Mouse (Mus musculus) adrenal gland, adult 2 months (tissue): ENCODE results near the gene Eci3. TPM values are rescaled to one million over a fixed set of nuclear protein-coding genes. Genes with fewer than 3 reads are reported as not detected.
A peak's percentile ranks its signal among the peaks of the same experiment; 100 is the strongest.
"Not testable (repeated sequence)": the region's sequence is repeated elsewhere in the genome, so short reads cannot be mapped to it uniquely, and the experiment has no call there.

Experiments
- DNase-seq: peaks from one replicate; pipeline ENCODE4 v3.0.0; 2021
- long read RNA-seq: library from polyadenylated mRNA; stranded (forward); transcript quantifications from one replicate; pipeline ENCODE4 v2.0.0, GENCODE M21; 2021
- polyA plus RNA-seq: library from polyadenylated mRNA; depleted of rRNA; stranded (reverse); fragments of >200 nt; gene quantifications from 2 replicates; pipeline ENCODE4 v1.2.3, GENCODE M21; 2012; rRNA removed
- total RNA-seq, 2 experiments: library from RNA; stranded (reverse); gene quantifications; 2 replicates each; pipeline ENCODE4 v1.2.3; 2021

Gene Eci3
- total RNA-seq, result 1 to 10 TPM; 2.6 to 3.0 TPM
- 0.35 TPM in 2 replicates for polyA plus RNA-seq
- long read RNA-seq, partial matches to known transcripts, result 0 of 3 reads
- long read RNA-seq, other reads (novel, unspliced or antisense), result 0 of 3 reads

- DNase-seq, result peak; percentile 40
Measured at GRCm38 (mm10) chr13:34963511-34964397, at the start of gene Eci3. Eci3 (minus strand) TSS chr13:34963810.

DNA sequence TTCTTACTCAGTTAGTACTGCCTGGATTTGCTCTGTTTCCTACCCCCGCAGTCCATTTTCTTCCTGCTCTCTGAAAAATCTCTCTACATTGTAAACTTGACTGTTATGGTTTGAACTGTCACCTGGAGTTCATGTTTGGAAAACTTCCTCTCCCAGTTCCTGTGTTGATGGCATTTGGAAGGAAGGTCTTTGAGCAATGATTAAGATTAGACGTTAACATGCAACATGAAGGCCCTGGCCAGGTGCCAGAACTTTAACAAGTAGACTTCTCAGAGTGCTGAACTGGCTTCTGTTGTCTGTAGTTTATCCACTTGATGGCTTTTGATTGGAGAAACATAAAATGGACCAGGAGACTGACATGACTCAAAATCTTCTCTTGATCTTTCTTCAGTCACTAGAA lies 32.3 kb upstream of the Eci3 start:
- no peak for DNase-seq

GRCm38 (mm10) chr13:34993983-34994811 lies 30.6 kb upstream of the Eci3 start:
- peak; percentile 98 for DNase-seq

DNA sequence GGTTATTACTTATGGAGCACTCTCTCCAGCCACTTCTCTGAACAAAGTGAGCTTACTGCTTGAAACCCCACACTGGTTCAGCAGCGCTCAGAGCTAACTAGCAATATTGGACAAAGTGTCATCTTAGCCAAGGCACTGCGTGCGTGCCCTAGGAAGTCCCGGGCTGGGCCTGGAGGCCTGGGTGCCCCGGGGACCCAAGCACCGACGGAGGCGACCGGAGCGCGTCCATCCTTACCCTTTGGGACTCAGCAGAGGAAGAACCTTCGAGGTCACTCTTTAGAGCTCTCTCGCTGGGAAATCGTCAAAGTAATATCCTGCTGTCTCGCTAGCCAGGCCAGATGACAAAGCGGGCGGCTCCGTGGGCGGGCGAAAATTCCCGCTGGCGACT lies 30.0 kb upstream of the Eci3 start:
- DNase-seq, result no peak

- DNase-seq, result no peak
Measured at GRCm38 (mm10) chr13:34993085-34993484, 29.5 kb upstream of the Eci3 start.

DNA sequence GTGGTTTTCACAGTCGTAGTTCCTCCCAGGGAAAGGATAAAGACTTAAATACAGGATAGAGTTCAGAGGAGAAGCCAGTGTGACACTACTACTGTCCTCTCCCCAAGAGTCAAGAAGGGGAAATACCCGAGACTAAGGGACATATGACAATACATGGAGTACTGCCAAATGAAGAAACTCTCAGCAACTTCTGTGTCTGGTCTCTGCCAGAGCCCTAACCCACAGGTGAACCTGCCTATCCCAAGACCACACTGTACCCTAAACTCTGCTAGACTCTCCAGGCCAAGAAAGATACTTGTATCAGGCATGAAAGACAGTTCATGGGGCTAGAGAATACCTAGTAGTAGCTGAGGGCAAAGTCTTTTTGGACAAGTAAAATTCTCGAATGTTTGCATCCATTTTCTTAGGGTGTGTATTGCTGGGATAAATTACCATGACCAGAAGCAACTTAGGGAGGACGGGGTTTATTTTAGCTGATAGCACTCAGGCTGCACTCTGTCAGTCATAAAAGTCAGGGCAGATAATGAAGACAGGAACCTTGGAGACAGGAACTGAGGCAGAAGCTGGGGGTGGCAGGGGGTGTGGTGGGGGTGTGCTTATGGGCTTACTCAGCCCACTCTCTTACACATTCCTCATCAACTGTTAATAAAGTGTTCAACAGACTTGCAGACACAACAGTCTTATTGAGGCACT lies 28.1 kb upstream of the Eci3 start:
- no peak for DNase-seq

DNA sequence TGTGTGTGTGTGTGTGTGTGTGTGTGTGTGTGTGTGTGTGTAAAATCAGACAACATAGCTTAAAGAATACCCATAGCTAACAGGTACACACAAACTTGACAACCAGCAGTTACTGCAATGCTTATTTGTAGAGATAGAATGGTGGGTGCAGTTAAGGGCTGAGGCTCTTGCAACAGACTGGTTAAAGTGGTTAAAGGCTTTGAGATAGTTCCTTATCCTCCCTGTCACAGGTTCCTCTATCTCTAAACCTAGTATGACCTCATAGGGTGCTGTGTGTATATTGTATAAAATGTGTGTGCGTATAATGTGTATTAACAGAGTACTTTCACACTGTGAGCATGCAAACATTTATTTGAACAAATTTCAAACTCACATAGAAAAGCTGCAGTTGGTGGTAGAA lies 19.9 kb upstream of the Eci3 start:
- DNase-seq, result not testable (repeated sequence)

- not testable (repeated sequence) for DNase-seq
Measured at GRCm38 (mm10) chr13:34978635-34979034, 15.0 kb upstream of the Eci3 start.

- DNase-seq, result no peak
Measured at GRCm38 (mm10) chr13:34977410-34977809, 13.8 kb upstream of the Eci3 start.

DNA sequence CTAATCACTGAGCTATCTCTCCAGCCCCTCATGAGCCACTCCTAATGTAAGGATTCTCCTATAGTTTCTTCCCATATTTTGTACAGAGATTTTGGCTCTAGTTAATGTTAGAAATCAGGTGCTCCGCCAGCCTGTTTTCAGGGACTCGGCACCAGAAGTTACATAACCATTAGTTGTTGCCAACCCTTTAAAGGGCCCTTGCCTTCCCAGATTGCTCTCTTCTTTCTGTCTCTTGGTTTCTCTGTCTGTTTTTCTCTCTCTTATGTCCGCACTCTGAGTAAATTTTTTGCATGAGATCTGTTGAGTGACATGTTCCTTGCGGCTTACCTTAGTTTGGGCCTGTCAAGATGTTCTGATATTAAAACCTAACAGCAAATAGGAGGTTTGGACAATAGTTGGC lies 12.5 kb upstream of the Eci3 start:
- DNase-seq, result peak; percentile 10

GRCm38 (mm10) chr13:34973770-34974169 lies 10.2 kb upstream of the Eci3 start:
- DNase-seq, result no peak

GRCm38 (mm10) chr13:34973149-34973548 lies 9.5 kb upstream of the Eci3 start:
- DNase-seq, result no peak

DNA sequence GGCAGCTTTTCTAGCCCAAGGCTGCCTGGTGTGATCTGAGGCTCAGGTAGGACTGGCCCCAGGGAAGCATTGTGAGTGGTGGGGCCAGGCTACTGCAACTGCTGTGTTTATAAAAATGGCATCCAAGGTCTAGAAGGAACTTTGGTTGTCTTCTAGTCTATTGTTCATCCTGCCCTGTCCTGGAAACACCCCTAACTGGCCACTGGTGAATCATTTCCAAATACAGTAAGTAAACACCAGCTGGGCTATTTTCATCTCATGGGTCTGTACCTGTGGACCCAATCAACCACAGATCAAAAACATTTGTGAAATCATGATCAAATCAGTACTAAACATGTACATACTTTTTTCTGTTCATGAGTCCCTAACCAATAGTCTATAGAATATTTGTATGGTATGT lies 8.8 kb upstream of the Eci3 start:
- DNase-seq, result not testable (repeated sequence)

DNA sequence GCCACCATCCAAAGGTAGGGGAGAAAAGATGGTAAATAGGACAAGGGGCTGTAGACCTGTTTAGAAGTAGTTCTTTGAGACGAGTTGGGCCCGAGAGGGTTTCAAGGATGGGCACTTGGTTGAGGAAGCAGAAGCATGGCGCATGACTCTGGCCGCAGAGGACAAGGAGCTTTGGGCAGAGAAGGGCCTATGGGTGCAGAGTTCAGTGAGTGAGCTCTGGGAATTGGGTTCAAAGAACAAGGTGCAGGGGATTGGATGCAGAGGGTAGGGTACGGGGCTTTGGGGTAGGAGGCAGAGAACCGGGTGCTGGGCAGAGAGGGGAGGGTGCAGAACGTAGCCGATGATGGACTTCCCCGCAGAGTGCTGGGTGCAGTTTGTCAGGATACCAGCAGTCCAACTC lies 2.0 kb upstream of the Eci3 start:
- not testable (repeated sequence) for DNase-seq

- DNase-seq, result no peak
Measured at GRCm38 (mm10) chr13:34964866-34965265, 1.3 kb upstream of the Eci3 start.

DNA sequence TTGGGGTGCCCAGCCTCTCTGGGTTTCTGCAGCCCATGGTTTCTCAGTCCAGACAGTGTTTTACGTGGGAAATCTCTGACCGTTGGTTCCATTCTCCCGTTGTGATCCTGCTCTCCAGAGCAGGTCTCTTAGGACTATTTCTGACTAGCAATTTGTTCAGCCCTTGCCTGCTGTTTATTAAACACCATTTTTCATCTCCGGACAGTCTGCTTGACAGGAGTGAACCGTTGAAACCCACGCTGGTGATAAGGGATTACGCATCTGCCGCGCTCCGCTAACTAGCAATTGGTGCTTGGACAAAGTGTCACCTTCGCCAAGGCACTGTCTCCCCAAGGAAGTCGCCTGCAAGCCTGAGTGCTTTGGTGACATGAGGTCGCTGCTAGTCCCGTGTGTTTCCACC lies 809 bp upstream of the Eci3 start:
- peak; percentile 7 for DNase-seq

DNA sequence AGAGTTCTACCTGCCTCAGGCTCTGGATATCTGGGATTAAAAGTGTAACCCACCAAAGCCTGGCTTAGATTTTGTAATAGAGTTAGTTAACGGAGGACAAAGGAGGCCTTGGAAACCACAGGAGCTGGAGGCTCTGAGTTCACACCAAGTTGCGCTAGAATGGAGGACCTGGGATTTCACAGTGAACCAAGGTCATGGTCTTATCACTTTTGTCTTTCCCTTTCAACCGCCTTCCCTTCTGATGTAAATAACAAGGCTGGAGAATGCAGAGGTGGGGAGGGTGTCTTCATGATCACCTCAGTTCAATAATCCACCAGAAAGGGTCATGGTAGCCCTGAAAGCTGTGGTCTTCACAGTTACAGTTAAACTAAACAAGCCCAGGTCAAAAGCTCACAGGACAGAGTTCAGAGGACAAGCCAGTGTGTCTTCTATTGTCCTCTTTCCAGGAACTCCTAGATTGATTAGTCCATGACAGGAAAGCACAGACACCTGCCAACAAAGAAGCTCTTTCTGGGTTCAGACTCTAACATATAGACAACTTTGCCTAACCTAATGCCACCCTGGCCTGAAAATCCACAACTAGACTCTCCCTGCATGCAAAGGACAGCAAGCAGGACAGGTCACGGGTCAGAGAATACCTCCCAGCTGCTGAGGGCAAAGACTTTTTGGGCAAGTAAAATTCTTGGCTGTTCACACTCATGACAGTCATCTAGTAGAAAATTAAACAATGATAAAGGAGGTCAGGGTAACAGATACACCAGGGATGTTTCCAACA lies 2.4 kb downstream of the Eci3 start:
- no peak for DNase-seq

- not testable (repeated sequence) for DNase-seq
Measured at GRCm38 (mm10) chr13:34958158-34958557, 5.5 kb downstream of the Eci3 start.

GRCm38 (mm10) chr13:34956901-34957300 lies 6.7 kb downstream of the Eci3 start:
- no peak for DNase-seq

DNA sequence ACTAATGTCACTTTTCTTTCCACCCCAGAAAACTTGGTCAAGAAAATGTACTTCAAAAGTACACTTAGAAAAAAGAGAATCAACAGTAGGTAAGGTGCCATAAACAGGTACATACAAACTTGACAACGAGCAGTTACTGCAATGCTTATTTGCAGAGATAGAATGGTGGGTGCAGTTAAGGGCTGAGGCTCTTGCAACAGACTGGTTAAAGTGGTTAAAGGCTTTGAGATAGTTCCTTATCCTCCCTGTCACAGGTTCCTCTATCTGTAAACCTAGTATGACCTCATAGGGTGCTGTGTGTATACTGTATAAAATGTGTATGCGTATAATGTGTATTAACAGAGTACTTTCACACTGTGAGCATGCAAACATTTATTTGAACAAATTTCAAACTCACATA lies 12.2 kb downstream of the Eci3 start:
- DNase-seq, result not testable (repeated sequence)

GRCm38 (mm10) chr13:34942370-34942769 lies 21.2 kb downstream of the Eci3 start:
- DNase-seq, result no peak
